Mouse (Mus musculus): ENCODE results near the gene Trappc2l. TPM values are rescaled to one million over a fixed set of nuclear protein-coding genes. Genes with fewer than 3 reads are reported as not detected.
A peak's percentile ranks its signal among the peaks of the same experiment; 100 is the strongest.

Trappc2l gene
- polyA plus RNA-seq, 1 experiment: 302 TPM

DNA sequence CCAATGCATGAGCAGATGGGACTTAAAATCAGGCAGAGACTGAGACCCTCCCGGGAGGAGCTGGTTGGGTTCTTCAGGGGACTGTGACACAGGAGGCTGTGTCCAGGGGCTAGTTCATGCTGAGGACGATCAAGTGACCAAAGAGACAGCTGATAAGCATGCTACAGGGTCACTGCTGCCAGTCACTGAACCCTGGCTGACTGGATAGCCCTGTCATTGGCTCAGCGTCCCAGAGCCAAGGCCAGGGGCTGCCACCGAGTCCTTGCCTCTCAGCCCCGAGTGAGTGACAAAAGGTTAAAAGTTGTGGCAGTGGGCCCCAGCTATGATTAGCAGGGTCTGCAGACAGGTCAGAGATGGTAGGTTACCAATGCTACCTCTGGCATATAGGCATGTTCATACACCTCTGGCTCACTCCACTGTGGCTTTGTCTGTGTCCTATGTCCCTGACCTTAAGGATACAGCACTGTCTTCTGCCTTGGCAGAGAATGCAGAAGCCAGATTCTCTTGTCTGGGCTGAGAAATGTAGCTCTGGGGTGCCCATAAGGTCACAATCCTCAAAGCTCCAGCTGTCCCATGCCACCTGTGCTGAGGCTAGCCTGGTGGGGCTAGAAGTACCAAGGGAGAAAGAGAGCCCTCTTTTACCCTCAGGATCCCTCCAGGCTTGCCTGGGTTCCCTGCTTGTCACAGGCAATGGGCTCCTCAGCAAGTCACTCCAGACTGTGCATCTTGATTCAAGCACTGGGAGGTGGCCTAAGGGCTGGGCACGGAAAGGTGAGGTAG is 32.9 kb downstream of the Trappc2l start:
- Histone ChIP-seq H3K27me3 (replicated peaks; ENCODE audit: control insufficient read depth, insufficient read depth, low read length) (no peaks in the 10 kb centered on the region), H3K4me1 (ENCODE audit: control insufficient read depth, insufficient read depth, low read length) (no peaks in the 10 kb centered on the region; the same call in 1 of the 2 replicates), H3K27ac (ENCODE audit: insufficient read depth, low read depth, low read length) (no peak overlapping the region), H3K4me3 (ENCODE audit: insufficient read depth, low read depth, low read length) (no peak overlapping the region), H3K36me3 (ENCODE audit: control insufficient read depth, insufficient read depth, low read length) (no peaks in the 10 kb centered on the region)
- TF ChIP-seq CTCF (conservative IDR thresholded peaks at IDR 0.05; ENCODE audit: insufficient read depth, insufficient read length, low read depth, low read length) (no peak), POLR2A (IDR thresholded peaks at IDR 0.05; ENCODE audit: low read depth, low read length) (no peak)
- WGBS: 73% methylated on average over 6 of the region's 6 CpGs
- DNase-seq: no peak

DNA sequence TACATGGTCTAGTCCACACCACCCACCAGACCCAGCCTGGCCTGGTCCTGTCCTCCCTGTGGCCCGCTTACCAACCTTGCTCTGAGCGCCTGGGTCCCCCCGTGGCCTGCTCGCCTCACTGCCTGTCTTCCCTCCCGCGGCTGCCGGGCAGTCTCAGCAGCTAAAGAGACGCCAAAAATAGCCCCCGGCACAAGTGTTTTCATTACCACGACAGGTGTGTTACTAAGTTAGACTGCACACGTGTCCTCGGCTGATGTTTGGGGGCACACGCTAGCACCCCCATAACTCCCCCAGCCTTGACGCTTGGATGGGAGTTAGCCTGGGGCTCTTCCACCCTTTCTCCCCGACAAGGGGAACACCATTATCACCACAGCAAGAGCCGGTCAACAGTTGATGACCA is 34.9 kb downstream of the Trappc2l start:
- TF ChIP-seq CTCF (conservative IDR thresholded peaks at IDR 0.05; ENCODE audit: insufficient read depth, insufficient read length, low read depth, low read length): no peak
- no peak for TF ChIP-seq POLR2A (IDR thresholded peaks at IDR 0.05; ENCODE audit: low read depth, low read length)
- H3K4me3 ChIP-seq (ENCODE audit: insufficient read depth, low read depth, low read length): no peak overlapping the region
- no peak overlapping the region for H3K27ac ChIP-seq (ENCODE audit: insufficient read depth, low read depth, low read length)
- no peaks in the 10 kb centered on the region for H3K36me3 ChIP-seq (ENCODE audit: control insufficient read depth, insufficient read depth, low read length)
- H3K27me3 ChIP-seq (replicated peaks; ENCODE audit: control insufficient read depth, insufficient read depth, low read length): no peaks in the 10 kb centered on the region
- DNase-seq: no peak
- 74% methylated on average over 16 of the region's 16 CpGs for WGBS
- no peaks in the 10 kb centered on the region for H3K4me1 ChIP-seq (ENCODE audit: control insufficient read depth, insufficient read depth, low read length)

DNA sequence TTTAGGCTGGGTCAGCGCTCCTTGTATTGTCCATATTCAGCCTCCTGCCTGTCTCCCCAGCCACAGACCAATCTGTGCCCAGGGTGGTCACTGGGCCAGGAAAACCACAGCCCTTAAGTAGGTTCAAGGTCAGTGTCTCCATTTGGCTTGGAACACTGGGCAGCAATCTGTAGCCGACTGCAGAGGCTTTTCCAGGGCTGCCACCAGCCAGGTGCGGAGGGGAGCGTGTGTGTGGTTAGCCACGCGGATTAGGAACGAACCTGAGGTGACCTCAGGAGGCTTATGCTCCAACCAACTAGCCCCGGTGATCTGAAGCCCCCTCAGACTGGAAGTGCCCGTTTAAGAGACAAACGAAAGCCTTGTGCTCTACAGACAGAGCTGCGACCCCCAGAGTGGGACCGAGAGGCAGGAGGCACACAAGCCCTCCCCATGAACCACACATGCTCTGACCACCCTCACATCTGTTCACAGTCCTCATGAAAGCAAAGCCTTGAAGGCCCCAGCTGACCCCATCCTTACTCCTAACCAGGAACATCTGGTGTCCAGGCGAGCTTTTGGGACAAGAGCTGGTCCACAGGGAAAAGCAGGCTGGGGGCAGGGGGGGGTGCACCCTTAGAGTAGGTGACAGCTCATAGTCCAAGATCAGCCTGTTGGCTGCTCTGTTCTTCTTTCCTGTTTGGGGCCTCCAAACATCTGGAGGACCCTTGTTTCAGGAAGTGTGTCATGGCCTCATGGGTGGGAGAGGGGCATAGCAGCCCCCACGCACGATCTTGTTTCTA is 36.9 kb downstream of the Trappc2l start:
- DNase-seq: no peak
- TF ChIP-seq POLR2A (IDR thresholded peaks at IDR 0.05; ENCODE audit: low read depth, low read length) (no peak), CTCF (conservative IDR thresholded peaks at IDR 0.05; ENCODE audit: insufficient read depth, insufficient read length, low read depth, low read length) (no peak)
- Histone ChIP-seq H3K4me1 (ENCODE audit: control insufficient read depth, insufficient read depth, low read length) (no peaks in the 10 kb centered on the region), H3K36me3 (ENCODE audit: control insufficient read depth, insufficient read depth, low read length) (no peaks in the 10 kb centered on the region), H3K27me3 (replicated peaks; ENCODE audit: control insufficient read depth, insufficient read depth, low read length) (no peaks in the 10 kb centered on the region), H3K4me3 (ENCODE audit: insufficient read depth, low read depth, low read length) (no peak overlapping the region), H3K27ac (ENCODE audit: insufficient read depth, low read depth, low read length) (no peak overlapping the region)
- WGBS: 72% methylated on average over 15 of the region's 15 CpGs

DNA sequence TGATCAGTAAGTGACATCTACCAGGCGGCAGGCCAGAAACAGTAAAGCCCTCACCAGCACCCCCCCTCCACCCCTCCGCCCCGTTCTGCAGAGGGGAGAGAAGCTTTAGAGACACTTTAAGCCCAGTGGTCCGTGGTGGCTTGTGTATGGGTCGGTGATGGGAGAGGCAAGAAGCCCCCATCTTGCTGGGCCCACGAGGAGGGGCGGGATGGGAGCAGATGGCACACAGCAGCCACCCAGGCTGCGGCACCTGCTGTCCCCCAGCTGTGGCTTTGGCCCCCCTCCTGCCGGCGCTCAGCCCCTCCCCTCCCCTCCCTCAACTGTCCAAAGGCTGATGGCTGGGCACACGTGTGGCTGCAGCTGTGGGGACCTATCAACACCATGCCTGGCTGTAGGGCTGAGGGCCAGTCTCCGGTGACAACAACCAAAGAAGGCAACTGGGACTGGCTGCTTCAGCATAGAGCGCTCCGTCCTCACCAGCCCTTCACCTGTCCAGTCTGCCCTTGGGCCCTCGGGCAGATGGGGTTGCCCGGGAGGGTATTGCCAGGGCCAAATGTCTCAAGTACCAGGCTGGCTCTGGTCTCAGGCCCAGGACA is 40.0 kb downstream of the Trappc2l start:
- TF ChIP-seq CTCF (conservative IDR thresholded peaks at IDR 0.05; ENCODE audit: insufficient read depth, insufficient read length, low read depth, low read length) (no peak), POLR2A (IDR thresholded peaks at IDR 0.05; ENCODE audit: low read depth, low read length) (no peak)
- H3K36me3 ChIP-seq (ENCODE audit: control insufficient read depth, insufficient read depth, low read length): no peaks in the 10 kb centered on the region
- H3K4me3 ChIP-seq (ENCODE audit: insufficient read depth, low read depth, low read length): no peak overlapping the region
- 77% methylated on average over 16 of the region's 16 CpGs for WGBS
- no peak overlapping the region for H3K27ac ChIP-seq (ENCODE audit: insufficient read depth, low read depth, low read length)
- no peaks in the 10 kb centered on the region for H3K27me3 ChIP-seq (replicated peaks; ENCODE audit: control insufficient read depth, insufficient read depth, low read length)
- no peak for DNase-seq
- H3K4me1 ChIP-seq (ENCODE audit: control insufficient read depth, insufficient read depth, low read length): 0 out of 2 replicates have a peak, but pooled peaks cover 8% of the 10 kb centered on the region

DNA sequence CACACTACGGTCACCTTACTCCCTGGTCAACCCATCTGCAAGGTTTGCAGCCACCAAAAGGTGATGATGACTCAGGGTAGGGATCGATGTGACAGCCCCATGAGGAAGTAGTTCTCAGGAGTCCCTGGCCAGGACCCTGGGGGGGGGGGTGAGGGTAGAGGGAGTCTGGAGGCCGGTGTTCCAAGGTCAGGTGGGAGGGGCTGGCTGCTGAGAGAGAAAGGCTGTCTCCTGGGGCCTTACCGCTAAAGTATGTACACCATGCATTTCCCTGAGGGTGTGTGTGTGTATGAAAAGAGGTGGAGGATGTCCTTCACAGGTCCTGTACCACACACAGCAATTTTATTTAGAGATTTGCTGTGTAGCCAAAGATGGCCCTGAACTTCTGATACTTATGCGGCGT is 41.2 kb downstream of the Trappc2l start:
- TF ChIP-seq POLR2A (IDR thresholded peaks at IDR 0.05; ENCODE audit: low read depth, low read length) (no peak), CTCF (conservative IDR thresholded peaks at IDR 0.05; ENCODE audit: insufficient read depth, insufficient read length, low read depth, low read length) (no peak)
- Histone ChIP-seq H3K27ac (ENCODE audit: insufficient read depth, low read depth, low read length) (no peak overlapping the region), H3K4me3 (ENCODE audit: insufficient read depth, low read depth, low read length) (no peak overlapping the region), H3K4me1 (ENCODE audit: control insufficient read depth, insufficient read depth, low read length) (0 out of 2 replicates have a peak, but pooled peaks cover 8% of the 10 kb centered on the region), H3K27me3 (replicated peaks; ENCODE audit: control insufficient read depth, insufficient read depth, low read length) (no peaks in the 10 kb centered on the region), H3K36me3 (ENCODE audit: control insufficient read depth, insufficient read depth, low read length) (no peaks in the 10 kb centered on the region)
- DNase-seq: no peak
- WGBS: 62% methylated on average over 6 of the region's 6 CpGs

DNA sequence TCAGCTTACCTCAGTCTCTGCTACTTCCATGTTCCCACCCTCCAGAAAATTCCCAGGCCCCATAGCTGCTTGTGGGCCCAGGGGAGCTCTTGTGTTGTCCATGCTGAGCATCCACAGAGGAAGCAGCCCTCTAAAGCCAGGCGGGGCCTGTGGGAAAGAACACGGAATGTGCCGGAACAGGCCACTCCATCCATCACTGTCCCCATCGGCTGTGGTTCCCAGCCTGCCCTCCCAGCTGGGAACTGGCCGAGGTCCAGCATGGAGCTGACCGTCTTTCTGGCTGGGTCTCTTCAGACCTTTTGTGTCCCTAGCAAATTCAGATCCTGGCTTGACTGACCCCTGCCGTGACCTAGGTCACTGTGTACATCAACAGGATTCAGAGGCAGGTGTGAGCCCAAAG is 43.3 kb downstream of the Trappc2l start:
- H3K27me3 ChIP-seq (replicated peaks; ENCODE audit: control insufficient read depth, insufficient read depth, low read length): no peaks in the 10 kb centered on the region
- H3K36me3 ChIP-seq (ENCODE audit: control insufficient read depth, insufficient read depth, low read length): no peaks in the 10 kb centered on the region
- DNase-seq: peak; percentile 90
- no peak for TF ChIP-seq POLR2A (IDR thresholded peaks at IDR 0.05; ENCODE audit: low read depth, low read length)
- TF ChIP-seq CTCF (conservative IDR thresholded peaks at IDR 0.05; ENCODE audit: insufficient read depth, insufficient read length, low read depth, low read length): no peak
- WGBS: 51% methylated on average over 7 of the region's 7 CpGs
- no peak overlapping the region for H3K4me3 ChIP-seq (ENCODE audit: insufficient read depth, low read depth, low read length)
- H3K27ac ChIP-seq (ENCODE audit: insufficient read depth, low read depth, low read length): peak overlapping the region; percentile 43; the same call in 1 of the 2 replicates
- H3K4me1 ChIP-seq (ENCODE audit: control insufficient read depth, insufficient read depth, low read length): 0 out of 2 replicates have a peak, but pooled peaks cover 8% of the 10 kb centered on the region
